Mouse (Mus musculus): ENCODE measurements around the gene Gtsf1.
"Not testable (repeated sequence)": the region's sequence is repeated elsewhere in the genome, so short reads cannot be mapped to it uniquely, and the experiment has no call there.

Gene Gtsf1

GRCm38 (mm10) chr15:103430241-103430640, at the start of gene Gtsf1:
Gene Gtsf1 (minus strand): TSS chr15:103430470.
- DNase-seq (ENCODE audit: low spot score in 2 of 2) = no peak

GRCm38 (mm10) chr15:103479080-103479606, 48.9 kb upstream of the Gtsf1 start:
- DNase-seq (ENCODE audit: low spot score in 2 of 2) = no peak

GRCm38 (mm10) chr15:103473769-103474168, 43.5 kb upstream of the Gtsf1 start:
- DNase-seq (ENCODE audit: low spot score in 2 of 2) = no peak

GRCm38 (mm10) chr15:103473182-103473581, 42.9 kb upstream of the Gtsf1 start:
- DNase-seq (ENCODE audit: low spot score in 2 of 2) = no peak

- no peak for DNase-seq (ENCODE audit: low spot score in 2 of 2)
Measured at GRCm38 (mm10) chr15:103472265-103472664, 42.0 kb upstream of the Gtsf1 start.

- no peak for DNase-seq (ENCODE audit: low spot score in 2 of 2)
Measured at GRCm38 (mm10) chr15:103471488-103472194, 41.4 kb upstream of the Gtsf1 start.

- no peak for DNase-seq (ENCODE audit: low spot score in 2 of 2)
Measured at GRCm38 (mm10) chr15:103462539-103463261, 32.4 kb upstream of the Gtsf1 start.

- DNase-seq (ENCODE audit: low spot score in 2 of 2) = peak in 1 of 2 experiments; percentile 11
Measured at GRCm38 (mm10) chr15:103454449-103454848, 24.2 kb upstream of the Gtsf1 start.

GRCm38 (mm10) chr15:103453551-103454218, 23.4 kb upstream of the Gtsf1 start, which contains the start of gene Nckap1l:
Gene Nckap1l (plus strand): TSS chr15:103453794.
- DNase-seq (ENCODE audit: low spot score in 2 of 2) = peak; percentile 78

- DNase-seq (ENCODE audit: low spot score in 2 of 2) = no peak
Measured at GRCm38 (mm10) chr15:103448369-103448768, 18.1 kb upstream of the Gtsf1 start, which contains the start of gene Gtsf2. Gene Gtsf2 (minus strand): TSS chr15:103448469.

- not testable (repeated sequence) for DNase-seq (ENCODE audit: low spot score in 2 of 2)
Measured at GRCm38 (mm10) chr15:103445966-103446365, 15.7 kb upstream of the Gtsf1 start.

GRCm38 (mm10) chr15:103427017-103427416, 3.3 kb downstream of the Gtsf1 start:
- DNase-seq (ENCODE audit: low spot score in 2 of 2) = no peak

- not testable (repeated sequence) for DNase-seq (ENCODE audit: low spot score in 2 of 2)
Measured at GRCm38 (mm10) chr15:103405586-103405985, 24.7 kb downstream of the Gtsf1 start.

GRCm38 (mm10) chr15:103401361-103401760, 28.9 kb downstream of the Gtsf1 start:
- DNase-seq (ENCODE audit: low spot score in 2 of 2) = no peak

- DNase-seq (ENCODE audit: low spot score in 2 of 2) = no peak
Measured at GRCm38 (mm10) chr15:103393577-103393976, 36.7 kb downstream of the Gtsf1 start.

GRCm38 (mm10) chr15:103388556-103389145, 41.6 kb downstream of the Gtsf1 start:
- no peak for DNase-seq (ENCODE audit: low spot score in 2 of 2)

- no peak for DNase-seq (ENCODE audit: low spot score in 2 of 2)
Measured at GRCm38 (mm10) chr15:103383771-103384488, 46.3 kb downstream of the Gtsf1 start.

- no peak for DNase-seq (ENCODE audit: low spot score in 2 of 2)
Measured at GRCm38 (mm10) chr15:103382795-103383406, 47.4 kb downstream of the Gtsf1 start.

GRCm38 (mm10) chr15:103382075-103382474, 48.2 kb downstream of the Gtsf1 start:
- DNase-seq (ENCODE audit: low spot score in 2 of 2) = no peak

- DNase-seq (ENCODE audit: low spot score in 2 of 2) = no peak
Measured at GRCm38 (mm10) chr15:103378665-103379356, 51.5 kb downstream of the Gtsf1 start.
